Mouse (Mus musculus) bone marrow, adult 2 months (tissue): ENCODE data around the gene Nav3. TPM values are rescaled to one million over a fixed set of nuclear protein-coding genes. Genes with fewer than 3 reads are reported as not detected.

Source experiments
- H3K27ac ChIP-seq: fragments of 200-500 bp; 2 replicates; pipeline ENCODE4 v1.5.1; 2012; ENCODE audit warnings: low read depth, mild to moderate bottlenecking, control low read depth, inconsistent platforms, low read length; ENCODE audit not compliant: control insufficient read depth, poor library complexity, insufficient read depth
- H3K4me1 ChIP-seq: fragments of 200-500 bp; 2 replicates; pipeline ENCODE4 v1.6.1; 2011; ENCODE audit warnings: low read length; ENCODE audit not compliant: control insufficient read depth, insufficient read depth
- H3K4me3 ChIP-seq: fragments of 200-500 bp; replicated peaks from 2 replicates; pipeline ENCODE3; 2011; ENCODE audit warnings: mild to moderate bottlenecking, low read depth, low read length, control low read depth; ENCODE audit not compliant: control insufficient read depth
- CTCF ChIP-seq: fragments of 200-500 bp; IDR thresholded peaks from 2 replicates; pipeline ENCODE4 v1.5.1; 2011; ENCODE audit warnings: low read length, control low read depth; ENCODE audit not compliant: control insufficient read depth, insufficient read depth
- POLR2A ChIP-seq: fragments of 200-500 bp; IDR thresholded peaks from 2 replicates; pipeline ENCODE4 v1.6.1; 2011; ENCODE audit warnings: low read depth, mild to moderate bottlenecking, control low read depth, low read length, borderline replicate concordance; ENCODE audit not compliant: control insufficient read depth
- WGBS: fragments of 180-500 bp; shearing (Covaris S2); methylation state at CpG from one replicate; pipeline ENCODE4 v1.1.7; 2018; 5-methylcytosine and 5-hydroxymethylcytosine counted together
- polyA plus RNA-seq: library from polyadenylated mRNA; stranded (reverse); fragments of >200 nt; gene quantifications from 2 replicates; pipeline ENCODE4 v1.2.4, GENCODE M21; 2011; ENCODE audit warnings: low replicate concordance; ENCODE audit not compliant: missing spikeins, insufficient read depth, insufficient read length

Nav3 gene
- polyA plus RNA-seq, 1 experiment: 2.0 TPM

DNA sequence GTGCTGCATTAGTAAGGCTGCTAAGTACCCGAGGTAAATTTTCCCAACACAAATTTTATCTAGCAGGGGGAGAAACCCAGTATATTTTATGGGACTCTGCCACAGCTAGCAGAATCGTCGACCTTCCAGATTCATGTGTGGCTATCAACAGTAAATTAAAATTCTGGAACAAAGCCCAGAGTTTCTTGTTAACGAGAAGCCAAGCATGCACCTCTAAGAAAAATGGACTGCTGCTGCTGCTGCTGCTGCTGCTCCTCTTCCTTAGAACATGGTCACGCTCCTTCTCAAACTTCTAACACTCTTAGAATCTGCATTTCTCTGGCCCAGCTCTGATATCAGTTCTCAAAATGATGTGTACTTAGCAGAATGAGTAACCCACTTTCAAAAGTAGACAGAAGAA, 126.4 kb downstream of the Nav3 start:
- WGBS: 61% methylated on average over 5 of the region's 5 CpGs
- Histone ChIP-seq H3K27ac (no peak overlapping the region), H3K4me3 (no peak overlapping the region), H3K4me1 (no peaks in the 10 kb centered on the region)
- TF ChIP-seq POLR2A (no peak), CTCF (no peak)

DNA sequence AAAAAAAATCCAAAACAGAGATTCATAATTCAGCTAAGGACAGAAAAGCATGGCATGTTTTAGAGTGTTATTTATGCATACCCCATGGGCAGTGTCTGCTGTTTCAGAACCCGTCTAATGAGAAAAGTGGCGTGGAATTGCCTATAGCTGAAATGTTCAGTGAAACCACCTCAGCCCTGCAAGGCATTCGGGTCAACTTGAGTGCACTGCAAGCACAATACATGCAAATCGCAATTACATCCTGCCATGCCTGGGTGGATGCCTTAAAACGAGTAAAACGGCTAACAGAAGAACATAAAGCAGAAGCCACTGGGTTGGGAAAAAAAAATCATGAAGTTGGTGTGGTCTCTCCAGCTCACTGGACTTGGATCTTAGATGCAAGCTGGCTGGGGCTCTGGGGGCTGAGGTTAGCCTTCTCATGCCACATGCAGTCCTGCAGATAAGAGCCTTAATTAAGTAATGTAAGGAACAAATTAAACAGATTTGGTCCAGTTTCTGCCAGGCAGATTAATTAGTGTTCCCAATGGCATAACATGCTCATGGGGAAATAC, 133.8 kb downstream of the Nav3 start:
- no peak overlapping the region for H3K27ac ChIP-seq
- 68% methylated on average over 6 of the region's 6 CpGs for WGBS
- TF ChIP-seq POLR2A (no peak), CTCF (no peak)
- no peak overlapping the region for H3K4me3 ChIP-seq
- no peaks in the 10 kb centered on the region for H3K4me1 ChIP-seq

DNA sequence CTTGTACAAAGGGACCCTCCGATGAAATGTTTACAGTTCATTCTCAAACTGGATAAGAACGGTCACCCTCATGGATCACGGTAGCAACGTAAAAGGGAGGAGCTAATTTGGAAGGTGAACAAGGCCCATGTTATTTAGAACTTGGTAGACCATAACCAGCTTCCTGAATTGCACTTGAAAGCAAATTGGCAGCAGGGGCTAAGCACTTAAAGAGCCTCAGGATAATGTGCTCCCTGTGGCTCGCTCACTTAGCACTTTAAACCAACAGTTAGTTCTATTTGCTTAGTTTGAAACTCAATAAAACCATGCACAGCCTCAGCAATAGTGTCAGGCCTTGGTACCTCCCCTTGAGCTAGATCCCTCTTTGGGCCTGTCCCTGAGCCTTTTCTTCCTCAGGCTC, 138.7 kb downstream of the Nav3 start:
- H3K27ac ChIP-seq: no peak overlapping the region
- no peak for TF ChIP-seq POLR2A
- 74% methylated on average over 5 of the region's 5 CpGs for WGBS
- no peak overlapping the region for H3K4me3 ChIP-seq
- H3K4me1 ChIP-seq: no peaks in the 10 kb centered on the region

DNA sequence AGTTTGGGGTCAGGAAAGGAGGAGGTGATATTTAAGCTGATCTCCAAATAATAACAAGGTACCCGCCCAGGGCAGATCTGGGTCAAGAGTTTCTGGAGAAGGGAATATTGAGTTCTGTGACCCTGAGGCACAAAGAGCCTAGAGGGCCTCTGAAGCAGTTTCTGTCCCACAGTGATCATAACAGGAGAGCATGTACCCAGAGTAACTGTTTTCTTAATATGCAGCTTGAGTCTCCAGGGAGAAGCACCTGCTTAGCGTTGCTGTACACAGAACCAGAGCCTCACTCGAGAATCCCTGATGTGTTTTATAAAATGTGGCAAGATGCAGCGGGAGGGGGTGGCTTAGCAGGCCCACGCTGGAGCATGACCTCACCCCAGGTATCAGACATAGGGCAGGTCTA, 141.5 kb downstream of the Nav3 start:
- Histone ChIP-seq H3K4me3 (no peak overlapping the region), H3K4me1 (no peaks in the 10 kb centered on the region), H3K27ac (no peak overlapping the region)
- TF ChIP-seq POLR2A (no peak), CTCF (no peak)
- WGBS: 73% methylated on average over 5 of the region's 5 CpGs

DNA sequence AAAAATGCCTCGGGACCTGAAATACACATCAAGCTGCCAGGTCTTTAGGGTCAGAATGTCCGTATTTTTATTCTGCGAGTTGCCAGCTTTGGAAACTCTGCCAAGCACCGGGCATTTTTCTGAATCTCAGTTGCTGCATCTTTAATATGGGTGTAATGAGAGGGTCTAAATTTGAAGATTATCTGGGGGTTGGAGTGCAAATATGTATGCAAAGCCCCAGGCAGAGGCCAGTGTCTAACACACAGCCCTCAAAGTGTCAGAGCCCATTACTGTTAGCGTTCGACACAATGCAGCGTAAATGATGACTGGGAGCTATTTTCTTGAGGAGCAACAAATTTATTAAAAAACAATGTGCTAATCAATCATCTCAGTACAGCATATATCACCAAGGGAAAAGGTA, 142.0 kb downstream of the Nav3 start:
- WGBS: 87% methylated on average over 7 of the region's 7 CpGs

DNA sequence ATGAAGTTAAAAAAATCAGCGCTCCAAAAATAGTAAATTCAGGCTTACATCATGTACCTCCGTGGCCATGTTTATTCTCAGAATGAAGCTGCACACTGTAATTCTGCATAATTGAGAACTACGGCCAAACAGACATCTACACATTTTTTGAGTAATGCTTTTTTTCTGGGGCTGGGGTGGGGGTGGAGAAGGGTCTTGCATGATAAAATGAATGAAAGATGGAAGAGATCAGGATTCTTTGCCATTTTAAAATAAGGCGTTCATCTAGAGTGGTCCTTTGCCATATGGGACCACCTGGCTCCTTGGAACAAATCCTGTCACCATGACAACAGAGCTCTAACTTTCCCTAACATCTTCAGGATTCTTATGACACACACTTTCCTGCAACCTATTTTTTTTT, 146.5 kb downstream of the Nav3 start:
- TF ChIP-seq POLR2A (no peak), CTCF (no peak)
- Histone ChIP-seq H3K27ac (no peak overlapping the region), H3K4me3 (no peak overlapping the region), H3K4me1 (no peaks in the 10 kb centered on the region)
- 80% methylated on average over 4 of the region's 4 CpGs for WGBS

More for the DNA sequence above, 142.0 kb downstream of the Nav3 start:
- Histone ChIP-seq H3K4me1 (no peaks in the 10 kb centered on the region), H3K27ac (no peak overlapping the region), H3K4me3 (no peak overlapping the region)
- TF ChIP-seq POLR2A (no peak), CTCF (no peak)

DNA sequence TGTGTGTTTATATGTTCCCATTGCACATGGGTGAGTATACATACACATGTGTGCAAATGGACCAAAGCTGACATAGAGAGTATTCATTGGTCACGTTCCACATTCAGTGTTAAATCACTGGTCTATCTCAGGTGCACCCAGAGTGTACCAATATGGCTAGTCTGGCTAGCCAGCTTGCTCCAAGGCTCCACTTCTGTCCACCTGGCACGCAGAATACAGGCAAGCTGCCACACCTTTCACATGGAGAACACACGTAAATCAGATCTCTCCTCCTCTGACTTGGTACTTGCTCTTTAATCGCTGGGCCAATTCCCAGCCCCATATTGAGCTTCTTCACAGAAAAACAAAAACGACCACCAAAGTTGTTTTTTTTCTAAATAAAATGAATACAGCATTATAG, 150.4 kb downstream of the Nav3 start:
- no peak overlapping the region for H3K27ac ChIP-seq
- no peak overlapping the region for H3K4me3 ChIP-seq
- H3K4me1 ChIP-seq: no peaks in the 10 kb centered on the region
- TF ChIP-seq CTCF (no peak), POLR2A (no peak)
- WGBS: 70% methylated on average over 5 of the region's 5 CpGs

DNA sequence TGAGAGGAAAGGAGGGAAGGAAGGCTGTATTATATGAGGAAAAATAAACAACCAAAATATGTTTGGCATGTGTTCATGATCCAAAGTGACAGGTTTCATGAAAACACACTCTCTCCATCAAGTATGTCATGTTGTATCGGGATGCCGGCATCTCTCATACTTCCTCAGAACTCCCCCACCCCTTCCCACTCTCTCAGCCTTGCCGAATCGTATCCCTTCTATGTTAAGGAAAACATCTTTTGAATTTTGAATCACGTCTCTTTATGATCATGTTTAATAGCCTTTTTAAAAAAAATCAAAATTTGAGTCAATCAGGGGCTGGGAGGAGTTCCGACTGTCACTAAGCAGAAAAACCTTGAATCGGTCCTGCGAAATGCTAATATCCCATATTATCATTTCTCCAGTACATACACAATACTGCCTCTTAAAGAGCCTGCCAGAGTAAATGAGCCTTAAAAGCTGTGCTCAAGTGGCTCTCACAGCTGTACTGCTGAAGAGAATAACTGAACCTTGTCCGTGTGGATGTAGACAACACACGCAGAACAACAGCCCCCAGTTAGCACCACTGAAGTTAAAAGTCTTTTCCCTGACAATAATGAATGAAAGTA, 165.9 kb downstream of the Nav3 start:
- Histone ChIP-seq H3K4me1 (no peaks in the 10 kb centered on the region), H3K4me3 (no peak overlapping the region), H3K27ac (no peak overlapping the region)
- TF ChIP-seq POLR2A (no peak), CTCF (no peak)
- WGBS: 85% methylated on average over 10 of the region's 10 CpGs

DNA sequence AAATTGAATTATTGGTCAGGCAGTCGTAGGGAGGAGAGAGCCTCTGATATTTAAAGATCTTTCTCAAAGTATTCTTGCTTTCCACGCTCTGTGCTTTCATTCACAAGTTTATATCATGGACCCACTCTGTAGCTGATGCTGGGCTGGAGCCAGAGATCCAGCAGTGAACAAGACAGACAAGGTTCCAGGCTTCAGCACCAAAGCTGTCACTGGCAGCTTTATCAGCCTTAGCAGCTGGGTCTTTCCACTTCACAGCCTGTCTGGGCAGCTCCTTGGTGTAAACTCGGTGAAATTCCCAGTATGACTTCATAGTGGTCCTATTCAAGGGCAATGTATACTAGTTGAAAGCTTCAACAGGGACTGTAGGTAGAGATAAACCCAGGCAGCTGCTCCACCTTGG, 172.1 kb downstream of the Nav3 start:
- H3K27ac ChIP-seq: no peak overlapping the region
- no peak for TF ChIP-seq CTCF
- TF ChIP-seq POLR2A: no peak
- no peaks in the 10 kb centered on the region for H3K4me1 ChIP-seq
- 67% methylated on average over 3 of the region's 3 CpGs for WGBS
- H3K4me3 ChIP-seq: no peak overlapping the region
